Mouse (Mus musculus) cerebellum, adult 18-20 months (tissue): ENCODE measurements around the gene Zfyve9.
A peak's percentile ranks its signal among the peaks of the same experiment; 100 is the strongest.

Experiments
- DNase-seq, 2 experiments: peaks; one replicate each; pipeline ENCODE4 v3.0.0; 2021

The Zfyve9 gene

DNA sequence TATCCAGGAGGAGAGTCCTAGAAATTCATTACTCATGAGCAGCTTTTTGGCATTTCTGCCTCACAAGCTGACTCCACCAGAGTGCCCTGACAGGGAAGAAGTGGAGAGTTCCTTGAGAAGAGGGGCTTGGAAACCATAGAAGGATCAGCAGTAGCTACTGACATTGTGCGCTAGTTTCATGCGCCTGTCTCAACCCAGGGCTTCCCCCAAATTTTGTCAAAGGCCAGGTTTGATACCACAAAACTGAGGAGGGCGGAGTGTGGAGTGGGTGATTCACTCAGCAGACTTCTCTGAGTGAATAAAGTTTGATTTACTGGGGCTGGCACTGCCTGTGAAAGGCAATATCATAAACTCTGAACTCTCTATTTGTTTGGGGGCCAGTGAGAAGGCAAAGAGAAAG lies 171.9 kb downstream of the Zfyve9 start:
- DNase-seq: no peak

GRCm38 (mm10) chr4:108601870-108602269 lies 178.7 kb downstream of the Zfyve9 start:
- DNase-seq: no peak

GRCm38 (mm10) chr4:108598306-108598705 lies 182.3 kb downstream of the Zfyve9 start:
- DNase-seq: no peak

GRCm38 (mm10) chr4:108595785-108596184 lies 184.8 kb downstream of the Zfyve9 start:
- no peak for DNase-seq

DNA sequence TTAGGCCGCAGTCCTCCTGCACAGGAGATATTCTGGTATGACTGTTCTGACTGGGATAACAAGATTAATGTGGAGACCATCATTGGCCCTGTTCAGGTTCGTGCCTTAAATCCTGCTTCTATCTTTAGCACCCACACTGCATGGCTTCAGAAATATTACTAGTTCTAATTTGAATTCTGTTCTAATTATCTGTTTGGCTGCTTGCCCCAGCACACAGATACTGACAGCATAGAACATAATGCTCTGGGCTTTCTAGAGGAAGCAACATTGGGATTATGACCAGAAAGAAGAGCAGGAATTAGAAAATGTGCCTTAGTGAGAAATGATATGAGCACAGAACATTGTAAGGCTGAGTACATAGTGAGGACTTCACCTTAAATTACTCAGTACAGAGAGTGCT lies 187.2 kb downstream of the Zfyve9 start:
- DNase-seq: peak; percentile 39 to 42
